Mouse (Mus musculus) MEL (cell line): Measurements from ENCODE around the gene Speg. TPM values are rescaled to one million over a fixed set of nuclear protein-coding genes. Genes with fewer than 3 reads are reported as not detected.
A peak's percentile ranks its signal among the peaks of the same experiment; 100 is the strongest.

ENCODE experiments used
- DNase-seq: peaks from one replicate; pipeline ENCODE4 v3.0.0; 2011; ENCODE audit warnings: low read depth, low spot score
- H3K27ac ChIP-seq: 2 replicates; pipeline ENCODE4 v1.5.1; 2012; ENCODE audit warnings: low read depth, mild to moderate bottlenecking, control low read depth, low read length, moderate library complexity; ENCODE audit not compliant: control insufficient read depth
- H3K27me3 ChIP-seq, 2 experiments: fragments of 150-350 bp in 1 of 2; sonication (generic) in 1 of 2; 2 replicates each; pipeline ENCODE4 v1.6.1; 2012; ENCODE audit warnings: low read length in 2 of 2, mild to moderate bottlenecking in 2 of 2, improper control_type of control experiment in 1 of 2, moderate library complexity in 1 of 2; ENCODE audit not compliant: insufficient read depth in 2 of 2, control insufficient read depth in 1 of 2
- H3K36me3 ChIP-seq, 2 experiments: 2 replicates each; pipeline ENCODE4 v1.6.1; 2012 to 2014; ENCODE audit warnings: low read length in 2 of 2, improper control_type of control experiment in 1 of 2, inconsistent platforms in 1 of 2, mild to moderate bottlenecking in 1 of 2; ENCODE audit not compliant: insufficient read depth in 2 of 2, control insufficient read depth in 1 of 2
- H3K4me1 ChIP-seq, 2 experiments: fragments of 150-350 bp in 1 of 2; sonication (generic) in 1 of 2; 2 replicates each; pipeline ENCODE4 v1.6.1; 2012; ENCODE audit warnings: low read length in 2 of 2, improper control_type of control experiment in 1 of 2, mild to moderate bottlenecking in 1 of 2; ENCODE audit not compliant: insufficient read depth in 2 of 2, control insufficient read depth in 1 of 2
- H3K4me3 ChIP-seq, 2 experiments: fragments of 150-350 bp in 1 of 2; sonication (generic) in 1 of 2; 2 replicates each; pipeline ENCODE4 v1.5.1; 2012; ENCODE audit warnings: low read depth in 2 of 2, low read length in 2 of 2, mild to moderate bottlenecking in 2 of 2, moderate library complexity in 2 of 2, control low read depth in 1 of 2, improper control_type of control experiment in 1 of 2; ENCODE audit not compliant: control insufficient read depth in 1 of 2, insufficient read depth in 1 of 2
- H3K79me2 ChIP-seq: 2 replicates; pipeline ENCODE4 v1.6.1; 2012; ENCODE audit warnings: mild to moderate bottlenecking, low read length, moderate library complexity; ENCODE audit not compliant: control insufficient read depth, poor library complexity, insufficient read depth
- H3K9ac ChIP-seq: 2 replicates; pipeline ENCODE4 v1.6.1; 2012; ENCODE audit warnings: low read depth, mild to moderate bottlenecking, control low read depth, low read length, moderate library complexity; ENCODE audit not compliant: control insufficient read depth, poor library complexity, severe bottlenecking
- H3K9me3 ChIP-seq: fragments of 150-350 bp; sonication (generic); replicated peaks from 2 replicates; pipeline ENCODE4 v1.6.1; 2012; ENCODE audit warnings: mild to moderate bottlenecking, low read length, improper control_type of control experiment, moderate library complexity; ENCODE audit not compliant: insufficient read depth
- BHLHE40 ChIP-seq: IDR thresholded peaks from 2 replicates; pipeline ENCODE4 v1.6.1; 2012; ENCODE audit warnings: low read depth, mild to moderate bottlenecking, inconsistent platforms, low read length, improper control_type of control experiment, borderline replicate concordance
- CTCF ChIP-seq, 3 experiments: IDR thresholded peaks in 2 of 3; conservative IDR thresholded peaks in 1 of 3; 2 replicates each; pipeline ENCODE4 v1.5.1; 2011 to 2012; ENCODE audit warnings: low read length in 3 of 3, low read depth in 2 of 3, mild to moderate bottlenecking in 2 of 3, improper control_type of control experiment in 1 of 3, inconsistent platforms in 1 of 3, mixed read lengths in 1 of 3, moderate library complexity in 1 of 3; ENCODE audit not compliant: control insufficient read depth in 1 of 3, insufficient read depth in 1 of 3, poor library complexity in 1 of 3, severe bottlenecking in 1 of 3
- ELF1 ChIP-seq: IDR thresholded peaks from 2 replicates; pipeline ENCODE4 v1.6.1; 2014; ENCODE audit warnings: low read depth, mild to moderate bottlenecking, inconsistent platforms, low read length, improper control_type of control experiment, moderate library complexity
- EP300 ChIP-seq, 2 experiments: IDR thresholded peaks; 2 replicates each; pipeline ENCODE4 v1.6.1; 2011; ENCODE audit warnings: improper control_type of control experiment in 2 of 2, low read length in 2 of 2, low read depth in 1 of 2, mild to moderate bottlenecking in 1 of 2
- GABPA ChIP-seq: IDR thresholded peaks from 2 replicates; pipeline ENCODE4 v1.6.1; 2012; ENCODE audit warnings: low read depth, mild to moderate bottlenecking, inconsistent platforms, low read length, improper control_type of control experiment, moderate library complexity
- GATA1 ChIP-seq: IDR thresholded peaks from 2 replicates; pipeline ENCODE4 v1.6.1; 2011; ENCODE audit warnings: low read depth, low read length, improper control_type of control experiment
- JUND ChIP-seq: IDR thresholded peaks from 2 replicates; pipeline ENCODE4 v1.6.1; 2011; ENCODE audit warnings: low read depth, mild to moderate bottlenecking, improper control_type of control experiment, low read length
- KAT2A ChIP-seq: conservative IDR thresholded peaks from 2 replicates; pipeline ENCODE4 v1.6.1; 2012; ENCODE audit warnings: low read depth, low read length, improper control_type of control experiment, inconsistent platforms
- MAFK ChIP-seq: IDR thresholded peaks from 2 replicates; pipeline ENCODE4 v1.6.1; 2011; ENCODE audit warnings: low read depth, mild to moderate bottlenecking, low read length, improper control_type of control experiment, borderline replicate concordance
- MAZ ChIP-seq: IDR thresholded peaks from 2 replicates; pipeline ENCODE4 v1.6.1; 2012; ENCODE audit warnings: low read depth, mild to moderate bottlenecking, inconsistent platforms, low read length, improper control_type of control experiment
- MEF2A ChIP-seq: IDR thresholded peaks from 2 replicates; pipeline ENCODE4 v1.6.1; 2014; ENCODE audit warnings: low read depth, mild to moderate bottlenecking, inconsistent platforms, low read length, improper control_type of control experiment; ENCODE audit not compliant: poor library complexity, insufficient replicate concordance, severe bottlenecking; ENCODE audit errors: extremely low read depth
- MXI1 ChIP-seq: IDR thresholded peaks from 2 replicates; pipeline ENCODE4 v1.6.1; 2011; ENCODE audit warnings: mild to moderate bottlenecking, low read depth, low read length, improper control_type of control experiment
- MYB ChIP-seq: IDR thresholded peaks from 2 replicates; pipeline ENCODE4 v1.6.1; 2011; ENCODE audit warnings: mild to moderate bottlenecking, low read depth, low read length, improper control_type of control experiment
- NELFE ChIP-seq: IDR thresholded peaks from 2 replicates; pipeline ENCODE4 v1.6.1; 2011; ENCODE audit warnings: low read depth, low read length, improper control_type of control experiment
- NRF1 ChIP-seq: IDR thresholded peaks from 2 replicates; pipeline ENCODE4 v1.6.1; 2014; ENCODE audit warnings: low read depth, mild to moderate bottlenecking, inconsistent platforms, low read length, improper control_type of control experiment, moderate library complexity; ENCODE audit not compliant: poor library complexity, insufficient read depth, severe bottlenecking
- POLR2AphosphoS5 ChIP-seq: IDR thresholded peaks from 2 replicates; pipeline ENCODE4 v1.6.1; 2012; ENCODE audit warnings: low read depth, borderline replicate concordance, mild to moderate bottlenecking, inconsistent platforms, low read length, moderate library complexity, mixed read lengths
- RAD21 ChIP-seq: IDR thresholded peaks from 2 replicates; pipeline ENCODE4 v1.6.1; 2011; ENCODE audit warnings: mild to moderate bottlenecking, low read depth, low read length, improper control_type of control experiment
- RCOR1 ChIP-seq: IDR thresholded peaks from 2 replicates; pipeline ENCODE4 v1.6.1; 2012; ENCODE audit warnings: low read depth, mild to moderate bottlenecking, inconsistent platforms, low read length, improper control_type of control experiment
- SIN3A ChIP-seq: IDR thresholded peaks from 2 replicates; pipeline ENCODE4 v1.6.1; 2012; ENCODE audit warnings: low read length, improper control_type of control experiment, inconsistent platforms
- SMC3 ChIP-seq: IDR thresholded peaks from 2 replicates; pipeline ENCODE4 v1.6.1; 2011; ENCODE audit warnings: low read depth, low read length, improper control_type of control experiment
- TAL1 ChIP-seq: IDR thresholded peaks from 2 replicates; pipeline ENCODE4 v1.6.1; 2012; ENCODE audit warnings: mild to moderate bottlenecking, inconsistent platforms, low read length, moderate library complexity, mixed read lengths
- TCF12 ChIP-seq: IDR thresholded peaks from 2 replicates; pipeline ENCODE4 v1.6.1; 2014; ENCODE audit warnings: low read depth, mild to moderate bottlenecking, inconsistent platforms, low read length, improper control_type of control experiment, moderate library complexity
- UBTF ChIP-seq: IDR thresholded peaks from 2 replicates; pipeline ENCODE4 v1.6.1; 2012; ENCODE audit warnings: low read depth, mild to moderate bottlenecking, inconsistent platforms, low read length, improper control_type of control experiment, moderate library complexity, borderline replicate concordance; ENCODE audit not compliant: insufficient read depth
- USF1 ChIP-seq: IDR thresholded peaks from 2 replicates; pipeline ENCODE4 v1.6.1; 2014; ENCODE audit warnings: low read depth, mild to moderate bottlenecking, inconsistent platforms, low read length, improper control_type of control experiment, moderate library complexity
- ZKSCAN1 ChIP-seq: IDR thresholded peaks from 2 replicates; pipeline ENCODE4 v1.6.1; 2012; ENCODE audit warnings: low read depth, mild to moderate bottlenecking, inconsistent platforms, low read length, improper control_type of control experiment, moderate library complexity
- ZMIZ1 ChIP-seq: IDR thresholded peaks from 2 replicates; pipeline ENCODE4 v1.6.1; 2012; ENCODE audit warnings: low read depth, mild to moderate bottlenecking, inconsistent platforms, low read length, improper control_type of control experiment, moderate library complexity
- ZNF384 ChIP-seq: IDR thresholded peaks from 2 replicates; pipeline ENCODE4 v1.6.1; 2012; ENCODE audit warnings: low read depth, mild to moderate bottlenecking, inconsistent platforms, low read length, improper control_type of control experiment
- polyA plus RNA-seq, 2 experiments: library from polyadenylated mRNA; stranded (reverse) in 1 of 2; unstranded in 1 of 2; fragments of >175 nt in 1 of 2; fragments of >200 nt in 1 of 2; gene quantifications; 2 replicates each; pipeline versions ENCODE4 v1.2.1 to v1.2.4; 2012; ENCODE audit warnings: low replicate concordance in 2 of 2, low read depth in 1 of 2; ENCODE audit not compliant: insufficient read length in 2 of 2, insufficient read depth in 1 of 2, missing spikeins in 1 of 2
- total RNA-seq: library from RNA; depleted of rRNA; stranded (reverse); fragments of 300-350 nt; gene quantifications from 2 replicates; pipeline ENCODE4 v1.2.3, GENCODE M21; 2012

The Speg gene
- total and polyA plus RNA-seq, 3 experiments = 1.7 to 9.5 TPM; not detected in 1

DNA sequence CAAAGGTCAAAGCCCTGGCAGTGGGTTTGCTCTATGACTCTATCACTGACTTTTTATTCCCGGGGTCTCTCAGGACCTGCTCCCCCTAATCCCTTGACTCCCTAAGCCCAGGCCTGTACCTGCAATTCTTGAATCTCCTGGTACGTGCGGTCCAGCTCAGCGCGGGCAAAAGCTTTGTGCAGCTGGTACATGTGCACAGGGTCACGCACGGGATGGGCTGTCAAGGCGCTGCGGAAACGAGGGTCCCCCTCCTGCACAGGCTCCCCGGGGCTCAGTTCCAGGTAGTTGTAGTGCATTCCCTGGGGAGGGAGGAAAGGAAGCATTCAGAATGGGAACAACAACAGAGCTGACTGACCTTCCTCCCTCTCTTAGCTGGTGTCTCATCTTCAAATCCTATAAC, 101.3 kb downstream of the Speg start:
- no peaks in the 10 kb centered on the region for H3K9me3 ChIP-seq
- peaks cover 3% of the 10 kb centered on the region; the same call in 1 of the 2 replicates for H3K79me2 ChIP-seq
- H3K4me3 ChIP-seq = no peak overlapping the region
- H3K36me3 ChIP-seq = peaks cover 0 to 5% of the 10 kb centered on the region in 2 experiments; a peak in 3 of 4 replicates
- H3K9ac ChIP-seq = no peak overlapping the region
- H3K4me1 ChIP-seq = 0 out of 4 replicates have a peak, but pooled peaks cover 0 to 4% of the 10 kb centered on the region in 2 experiments
- H3K27ac ChIP-seq = no peak overlapping the region
- H3K27me3 ChIP-seq = no peaks in the 10 kb centered on the region
- TF ChIP-seq ZNF384 (no peak), MYB (no peak), ZMIZ1 (no peak), JUND (no peak), GATA1 (no peak), SIN3A (no peak), SMC3 (no peak), RAD21 (no peak), TAL1 (no peak), NELFE (no peak), RCOR1 (no peak), MEF2A (no peak), KAT2A (no peak)
- DNase-seq = no peak

GRCm38 (mm10) chr1:75477264-75477965, 102.3 kb downstream of the Speg start:
- Histone ChIP-seq H3K4me3 (peak overlapping the region; percentile 86 to 90), H3K79me2 (peaks cover 3% of the 10 kb centered on the region; the same call in 1 of the 2 replicates), H3K4me1 (0 out of 4 replicates have a peak, but pooled peaks cover 0 to 4% of the 10 kb centered on the region in 2 experiments), H3K36me3 (peaks cover 0 to 5% of the 10 kb centered on the region in 2 experiments; a peak in 3 of 4 replicates), H3K9ac (peak overlapping the region; percentile 44), H3K9me3 (no peaks in the 10 kb centered on the region), H3K27me3 (no peaks in the 10 kb centered on the region), H3K27ac (no peak overlapping the region)
- peak; percentile 86 for DNase-seq
- TF ChIP-seq JUND = no peak
- peak; percentile 15; the same call in 1 of the 2 replicates for TF ChIP-seq RAD21
- TF ChIP-seq TCF12 = no peak
- no peak for TF ChIP-seq MAFK
- TF ChIP-seq UBTF = no peak
- TF ChIP-seq MAZ = 0 out of 2 replicates have a peak, but pooled peaks have one; percentile 29
- TF ChIP-seq SMC3 = peak; percentile 33; the same call in 1 of the 2 replicates
- no peak for TF ChIP-seq USF1
- peak; percentile 21; the same call in 1 of the 2 replicates for TF ChIP-seq TAL1
- peak; percentile 21; the same call in 1 of the 2 replicates for TF ChIP-seq GATA1
- peak; percentile 57; the same call in 1 of the 2 replicates for TF ChIP-seq MXI1
- no peak for TF ChIP-seq POLR2AphosphoS5
- TF ChIP-seq ZNF384 = no peak
- TF ChIP-seq GABPA = no peak
- TF ChIP-seq BHLHE40 = no peak
- no peak for TF ChIP-seq MEF2A
- TF ChIP-seq MYB = no peak
- TF ChIP-seq NELFE = no peak
- TF ChIP-seq ZKSCAN1 = no peak
- TF ChIP-seq NRF1 = no peak
- TF ChIP-seq CTCF (IDR thresholded peaks at IDR 0.05 in 2 of 3, conservative IDR thresholded peaks at IDR 0.05 in 1 of 3; ENCODE audit: control insufficient read depth in 1 of 3, insufficient read depth in 1 of 3, low read depth in 2 of 3, low read length in 3 of 3, poor library complexity in 1 of 3, severe bottlenecking in 1 of 3) = peak; percentile 74 to 84 (median 81)
- TF ChIP-seq ELF1 = no peak
- TF ChIP-seq EP300 (IDR thresholded peaks at IDR 0.05; ENCODE audit: low read depth in 1 of 2, low read length in 2 of 2) = 0 out of 4 replicates have a peak, but pooled peaks have one; percentile 20 to 26
